Mouse (Mus musculus): ENCODE measurements around the gene Adgrv1. TPM values are rescaled to one million over a fixed set of nuclear protein-coding genes. Genes with fewer than 3 reads are reported as not detected.
A peak's percentile ranks its signal among the peaks of the same experiment; 100 is the strongest.

Gene Adgrv1
- polyA plus RNA-seq, 1 experiment from 2014 or later: 9.5 TPM

GRCm38 (mm10) chr13:81108526-81109302, 524.2 kb downstream of the Adgrv1 start:
- H3K9me3 ChIP-seq: no peaks in the 10 kb centered on the region
- H3K27me3 ChIP-seq (replicated peaks): no peaks in the 10 kb centered on the region
- no peak for ATAC-seq (replicated peaks)
- 80% methylated on average over 8 of the region's 8 CpGs for WGBS
- H3K4me2 ChIP-seq: no peak overlapping the region
- H3K9ac ChIP-seq: no peak overlapping the region
- no peak overlapping the region for H3K4me3 ChIP-seq
- H3K4me1 ChIP-seq: no peaks in the 10 kb centered on the region
- H3K27ac ChIP-seq: no peak overlapping the region
- H3K36me3 ChIP-seq (replicated peaks): no peaks in the 10 kb centered on the region

GRCm38 (mm10) chr13:81107436-81107835, 525.5 kb downstream of the Adgrv1 start:
- no peak for ATAC-seq (replicated peaks)

GRCm38 (mm10) chr13:81103794-81104193, 529.2 kb downstream of the Adgrv1 start:
- no peak overlapping the region for H3K27ac ChIP-seq
- H3K27me3 ChIP-seq (replicated peaks): no peaks in the 10 kb centered on the region
- WGBS: 68% methylated on average over 4 of the region's 4 CpGs
- no peaks in the 10 kb centered on the region for H3K36me3 ChIP-seq (replicated peaks)
- H3K9me3 ChIP-seq: no peaks in the 10 kb centered on the region
- no peaks in the 10 kb centered on the region for H3K4me1 ChIP-seq
- no peak overlapping the region for H3K9ac ChIP-seq
- H3K4me2 ChIP-seq: no peak overlapping the region
- ATAC-seq (replicated peaks): no peak
- H3K4me3 ChIP-seq: no peak overlapping the region

More at GRCm38 (mm10) chr13:81107436-81107835, 525.5 kb downstream of the Adgrv1 start:
- Histone ChIP-seq H3K4me1 (no peaks in the 10 kb centered on the region), H3K9me3 (no peaks in the 10 kb centered on the region), H3K4me3 (no peak overlapping the region), H3K9ac (no peak overlapping the region), H3K36me3 (replicated peaks) (no peaks in the 10 kb centered on the region), H3K27me3 (replicated peaks) (no peaks in the 10 kb centered on the region), H3K4me2 (no peak overlapping the region), H3K27ac (no peak overlapping the region)
- 80% methylated on average over 5 of the region's 5 CpGs for WGBS

- H3K27me3 ChIP-seq (replicated peaks): no peaks in the 10 kb centered on the region
- H3K9me3 ChIP-seq: no peaks in the 10 kb centered on the region
- H3K27ac ChIP-seq: no peak overlapping the region
- ATAC-seq (replicated peaks): no peak
- H3K4me2 ChIP-seq: no peak overlapping the region
- no peak overlapping the region for H3K9ac ChIP-seq
- H3K4me1 ChIP-seq: no peaks in the 10 kb centered on the region
- 93% methylated on average over 2 of the region's 2 CpGs for WGBS
- H3K4me3 ChIP-seq: no peak overlapping the region
- H3K36me3 ChIP-seq (replicated peaks): no peaks in the 10 kb centered on the region
Measured at GRCm38 (mm10) chr13:81096424-81096823, 536.5 kb downstream of the Adgrv1 start.

GRCm38 (mm10) chr13:81094513-81094912, 538.4 kb downstream of the Adgrv1 start:
- Histone ChIP-seq H3K27ac (no peak overlapping the region), H3K4me2 (no peak overlapping the region), H3K4me3 (no peak overlapping the region), H3K36me3 (replicated peaks) (no peaks in the 10 kb centered on the region), H3K27me3 (replicated peaks) (no peaks in the 10 kb centered on the region), H3K9ac (no peak overlapping the region), H3K4me1 (no peaks in the 10 kb centered on the region), H3K9me3 (no peaks in the 10 kb centered on the region)
- ATAC-seq (replicated peaks): no peak
- 91% methylated on average over 6 of the region's 6 CpGs for WGBS

GRCm38 (mm10) chr13:81090051-81090836, 542.7 kb downstream of the Adgrv1 start:
- H3K4me2 ChIP-seq: no peak overlapping the region
- ATAC-seq (replicated peaks): no peak
- H3K27ac ChIP-seq: no peak overlapping the region
- no peak overlapping the region for H3K4me3 ChIP-seq
- H3K4me1 ChIP-seq: no peaks in the 10 kb centered on the region
- WGBS: 96% methylated on average over 1 of the region's 1 CpGs
- H3K36me3 ChIP-seq (replicated peaks): no peaks in the 10 kb centered on the region
- no peak overlapping the region for H3K9ac ChIP-seq
- no peaks in the 10 kb centered on the region for H3K27me3 ChIP-seq (replicated peaks)
- no peaks in the 10 kb centered on the region for H3K9me3 ChIP-seq

GRCm38 (mm10) chr13:81086969-81087682, 545.8 kb downstream of the Adgrv1 start:
- Histone ChIP-seq H3K36me3 (replicated peaks) (no peaks in the 10 kb centered on the region), H3K27me3 (replicated peaks) (no peaks in the 10 kb centered on the region), H3K4me3 (no peak overlapping the region), H3K9me3 (no peaks in the 10 kb centered on the region), H3K4me1 (no peaks in the 10 kb centered on the region), H3K4me2 (no peak overlapping the region), H3K9ac (no peak overlapping the region), H3K27ac (no peak overlapping the region)
- 68% methylated on average over 2 of the region's 2 CpGs for WGBS
- no peak for ATAC-seq (replicated peaks)

- Histone ChIP-seq H3K36me3 (replicated peaks) (no peaks in the 10 kb centered on the region), H3K4me3 (no peak overlapping the region), H3K27me3 (replicated peaks) (no peaks in the 10 kb centered on the region), H3K4me1 (no peaks in the 10 kb centered on the region), H3K27ac (no peak overlapping the region), H3K4me2 (no peak overlapping the region), H3K9me3 (no peaks in the 10 kb centered on the region), H3K9ac (no peak overlapping the region)
- 73% methylated on average over 5 of the region's 5 CpGs for WGBS
- 0 out of 2 replicates have a peak, but pooled peaks have one; percentile 9 for ATAC-seq (replicated peaks)
Measured at GRCm38 (mm10) chr13:81072214-81072613, 560.7 kb downstream of the Adgrv1 start.

- H3K4me3 ChIP-seq: no peak overlapping the region
- H3K4me2 ChIP-seq: no peak overlapping the region
- no peaks in the 10 kb centered on the region for H3K27me3 ChIP-seq (replicated peaks)
- 93% methylated on average over 4 of the region's 4 CpGs for WGBS
- H3K9me3 ChIP-seq: no peaks in the 10 kb centered on the region
- no peaks in the 10 kb centered on the region for H3K36me3 ChIP-seq (replicated peaks)
- H3K9ac ChIP-seq: no peak overlapping the region
- no peak for ATAC-seq (replicated peaks)
- H3K27ac ChIP-seq: no peak overlapping the region
- no peaks in the 10 kb centered on the region for H3K4me1 ChIP-seq
Measured at GRCm38 (mm10) chr13:81051448-81051847, 581.5 kb downstream of the Adgrv1 start.

GRCm38 (mm10) chr13:81050911-81051310, 582.0 kb downstream of the Adgrv1 start:
- Histone ChIP-seq H3K27me3 (replicated peaks) (no peaks in the 10 kb centered on the region), H3K9ac (no peak overlapping the region), H3K27ac (no peak overlapping the region), H3K4me1 (no peaks in the 10 kb centered on the region), H3K4me3 (no peak overlapping the region), H3K9me3 (no peaks in the 10 kb centered on the region), H3K36me3 (replicated peaks) (no peaks in the 10 kb centered on the region), H3K4me2 (no peak overlapping the region)
- no peak for ATAC-seq (replicated peaks)
- WGBS: 80% methylated on average over 5 of the region's 5 CpGs

GRCm38 (mm10) chr13:81045345-81045744, 587.6 kb downstream of the Adgrv1 start:
- ATAC-seq (replicated peaks): peak; percentile 54; the same call in 1 of the 2 replicates
- no peaks in the 10 kb centered on the region for H3K36me3 ChIP-seq (replicated peaks)
- no peaks in the 10 kb centered on the region for H3K4me1 ChIP-seq
- no peak overlapping the region for H3K27ac ChIP-seq
- H3K9me3 ChIP-seq: no peaks in the 10 kb centered on the region
- no peak overlapping the region for H3K9ac ChIP-seq
- H3K4me3 ChIP-seq: no peak overlapping the region
- 70% methylated on average over 11 of the region's 11 CpGs for WGBS
- no peaks in the 10 kb centered on the region for H3K27me3 ChIP-seq (replicated peaks)
- no peak overlapping the region for H3K4me2 ChIP-seq
